Mouse (Mus musculus) intestine, embryonic 16.5 days (tissue): ENCODE data around the gene Tbx21. TPM values are rescaled to one million over a fixed set of nuclear protein-coding genes. Genes with fewer than 3 reads are reported as not detected.

ENCODE experiments used
- ATAC-seq: fragments of 200-750 bp; cut with Nextera tagmentation; 2 replicates; pipeline ENCODE4 v1.8.0; 2017; ENCODE audit warnings: moderate TSS enrichment, moderate library complexity
- H3K27ac ChIP-seq: fragments of 300-500 bp; sonication (generic); 2 replicates; pipeline ENCODE4 v1.5.1; 2014; ENCODE audit warnings: mild to moderate bottlenecking, low read length
- H3K27me3 ChIP-seq: fragments of 300-500 bp; sonication (generic); replicated peaks from 2 replicates; pipeline ENCODE4 v1.6.1; 2014; ENCODE audit warnings: low read length, control low read depth, mixed read lengths; ENCODE audit not compliant: control insufficient read depth, insufficient read depth
- H3K36me3 ChIP-seq: fragments of 300-500 bp; sonication (generic); 2 replicates; pipeline ENCODE4 v1.6.1; 2014; ENCODE audit warnings: low read length, control low read depth; ENCODE audit not compliant: control insufficient read depth, insufficient read depth
- H3K4me1 ChIP-seq: fragments of 300-500 bp; sonication (generic); 2 replicates; pipeline ENCODE4 v1.6.1; 2014; ENCODE audit warnings: low read length, control low read depth, mixed read lengths; ENCODE audit not compliant: control insufficient read depth, insufficient read depth
- H3K4me2 ChIP-seq: fragments of 300-500 bp; sonication (generic); 2 replicates; pipeline ENCODE4 v1.6.1; 2014; ENCODE audit warnings: low read depth, low read length, control low read depth
- H3K4me3 ChIP-seq: fragments of 300-500 bp; sonication (generic); 2 replicates; pipeline ENCODE4 v1.5.1; 2014; ENCODE audit warnings: mild to moderate bottlenecking, low read length
- H3K9ac ChIP-seq: fragments of 300-500 bp; sonication (generic); 2 replicates; pipeline ENCODE4 v1.6.1; 2014; ENCODE audit warnings: low read depth, low read length
- H3K9me3 ChIP-seq: fragments of 300-500 bp; sonication (generic); 2 replicates; pipeline ENCODE4 v1.6.1; 2016; ENCODE audit warnings: low read length, control low read depth; ENCODE audit not compliant: control insufficient read depth
- WGBS: fragments of 180-500 bp; shearing (Covaris S2); extraction: QIAGEN DNeasy Blood & Tissue Kit; methylation state at CpG from one replicate; pipeline ENCODE4 v1.1.7; 2014; 5-methylcytosine and 5-hydroxymethylcytosine counted together
- polyA plus RNA-seq: library from polyadenylated mRNA; unstranded; fragments of >200 nt; fragmentation: Nextera tagmentation; extraction: Ambion mirVana; gene quantifications from 2 replicates; pipeline ENCODE4 v1.2.1, GENCODE M21; 2015

The Tbx21 gene
- polyA plus RNA-seq, 1 experiment from 2014 or later: 0.27 TPM

DNA sequence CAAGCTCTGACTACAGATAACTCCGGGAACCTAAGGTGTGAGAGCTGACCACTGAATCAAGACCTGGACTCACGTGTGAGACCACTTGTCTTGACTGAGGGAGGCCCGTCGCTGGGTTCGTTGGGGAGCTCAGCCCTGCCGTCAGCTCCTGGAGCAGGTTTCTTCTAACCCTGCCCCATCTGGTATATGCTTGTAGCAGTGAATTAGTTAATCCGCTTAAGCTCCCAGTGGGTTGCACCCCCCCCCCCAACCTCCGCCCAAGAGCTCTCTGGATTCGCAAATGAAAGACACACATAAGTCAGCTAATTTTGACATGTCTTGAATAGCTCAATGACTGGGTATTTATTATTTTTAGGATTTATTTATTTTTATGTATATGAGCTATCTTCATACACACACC is 34.8 kb downstream of the Tbx21 start:
- H3K4me1 ChIP-seq: 0 out of 2 replicates have a peak, but pooled peaks cover 4% of the 10 kb centered on the region
- H3K36me3 ChIP-seq: no peaks in the 10 kb centered on the region
- no peak overlapping the region for H3K27ac ChIP-seq
- no peaks in the 10 kb centered on the region for H3K27me3 ChIP-seq
- no peaks in the 10 kb centered on the region for H3K9me3 ChIP-seq
- 36% methylated on average over 9 of the region's 9 CpGs for WGBS
- no peak overlapping the region for H3K4me3 ChIP-seq
- H3K4me2 ChIP-seq: no peak overlapping the region
- ATAC-seq: no peak
- no peak overlapping the region for H3K9ac ChIP-seq

DNA sequence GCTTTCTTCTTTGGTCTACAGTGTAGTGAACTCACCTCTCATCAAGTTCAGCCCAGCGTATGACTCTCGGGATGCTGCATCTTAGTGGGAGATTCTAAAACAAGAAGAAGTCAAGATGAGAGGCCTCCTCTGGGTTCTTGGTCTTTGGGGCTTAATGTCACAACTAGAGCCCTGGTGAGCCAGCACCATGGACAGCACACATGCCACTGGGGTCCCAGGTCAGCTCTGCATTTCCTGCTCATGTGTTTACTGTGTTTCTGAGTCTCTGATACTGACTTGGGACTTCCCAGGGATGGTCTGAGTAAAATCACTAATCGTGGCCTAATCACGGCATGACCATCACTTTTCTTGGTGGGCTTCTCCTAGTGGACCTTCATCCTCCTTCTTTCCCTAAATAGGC is 36.4 kb downstream of the Tbx21 start:
- ATAC-seq: no peak
- H3K9me3 ChIP-seq: no peaks in the 10 kb centered on the region
- H3K4me2 ChIP-seq: no peak overlapping the region
- H3K4me3 ChIP-seq: no peak overlapping the region
- H3K36me3 ChIP-seq: no peaks in the 10 kb centered on the region
- WGBS: 40% methylated on average over 4 of the region's 4 CpGs
- H3K4me1 ChIP-seq: 0 out of 2 replicates have a peak, but pooled peaks cover under 1% of the 10 kb centered on the region
- no peak overlapping the region for H3K9ac ChIP-seq
- no peaks in the 10 kb centered on the region for H3K27me3 ChIP-seq
- no peak overlapping the region for H3K27ac ChIP-seq

- no peaks in the 10 kb centered on the region for H3K36me3 ChIP-seq
- peaks cover 2% of the 10 kb centered on the region; the same call in 1 of the 2 replicates for H3K4me1 ChIP-seq
- WGBS: 70% methylated on average over 8 of the region's 8 CpGs
- ATAC-seq: no peak
- no peak overlapping the region for H3K4me2 ChIP-seq
- H3K9me3 ChIP-seq: no peaks in the 10 kb centered on the region
- no peak overlapping the region for H3K4me3 ChIP-seq
- no peak overlapping the region for H3K27ac ChIP-seq
- H3K9ac ChIP-seq: no peak overlapping the region
- no peaks in the 10 kb centered on the region for H3K27me3 ChIP-seq
These were observed 40.9 kb downstream of the Tbx21 start for GRCm38 (mm10) chr11:97074235-97074634.

DNA sequence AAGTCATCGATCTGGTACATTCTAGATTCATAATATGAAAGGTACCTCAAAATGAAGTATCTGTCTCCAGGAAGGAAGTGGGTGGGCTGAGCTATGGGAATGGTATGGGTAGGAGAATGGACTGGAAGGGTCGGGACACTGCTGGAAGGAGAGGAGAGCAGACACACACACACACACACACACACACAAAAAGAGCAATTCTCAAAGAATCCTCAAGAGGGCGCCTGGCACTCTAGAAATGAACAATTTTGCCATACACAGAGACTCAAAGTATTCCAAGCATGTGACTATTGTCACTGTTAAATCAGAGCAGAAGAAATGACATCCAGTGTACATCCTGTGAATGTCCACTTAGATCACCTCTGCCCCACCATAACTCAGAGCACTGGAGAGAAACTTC is 42.6 kb downstream of the Tbx21 start:
- H3K27me3 ChIP-seq: no peaks in the 10 kb centered on the region
- H3K4me1 ChIP-seq: peaks cover 4% of the 10 kb centered on the region; the same call in 1 of the 2 replicates
- H3K9ac ChIP-seq: no peak overlapping the region
- no peak overlapping the region for H3K4me3 ChIP-seq
- no peak overlapping the region for H3K27ac ChIP-seq
- no peaks in the 10 kb centered on the region for H3K9me3 ChIP-seq
- H3K36me3 ChIP-seq: no peaks in the 10 kb centered on the region; the same call in 1 of the 2 replicates
- no peak for ATAC-seq
- H3K4me2 ChIP-seq: no peak overlapping the region
- 30% methylated on average over 3 of the region's 3 CpGs for WGBS

DNA sequence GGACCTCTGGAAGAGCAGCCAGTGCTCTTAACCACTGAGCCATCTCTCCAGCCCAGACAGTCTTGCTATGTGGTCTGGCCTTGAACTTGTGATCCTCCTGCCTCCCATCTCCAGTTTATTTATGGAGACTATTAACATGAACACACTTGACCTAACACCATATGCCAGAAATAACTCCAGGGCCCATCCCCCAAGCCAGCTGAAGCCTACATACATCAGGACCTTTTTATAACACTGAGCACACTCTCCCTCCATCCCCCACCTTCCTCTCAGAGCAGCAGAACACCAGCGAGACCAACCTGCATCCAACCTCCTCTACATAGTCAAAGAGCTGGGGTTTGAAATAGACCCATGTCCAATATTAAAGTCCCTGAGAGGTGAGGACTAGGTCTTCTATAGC is 44.0 kb downstream of the Tbx21 start:
- WGBS: 54% methylated on average over 1 of the region's 1 CpGs
- no peak overlapping the region for H3K4me2 ChIP-seq
- no peaks in the 10 kb centered on the region for H3K27me3 ChIP-seq
- no peak overlapping the region for H3K4me3 ChIP-seq
- no peaks in the 10 kb centered on the region for H3K9me3 ChIP-seq
- no peaks in the 10 kb centered on the region; the same call in 1 of the 2 replicates for H3K36me3 ChIP-seq
- peaks cover 4% of the 10 kb centered on the region; the same call in 1 of the 2 replicates for H3K4me1 ChIP-seq
- H3K9ac ChIP-seq: no peak overlapping the region
- no peak overlapping the region for H3K27ac ChIP-seq
- no peak for ATAC-seq

DNA sequence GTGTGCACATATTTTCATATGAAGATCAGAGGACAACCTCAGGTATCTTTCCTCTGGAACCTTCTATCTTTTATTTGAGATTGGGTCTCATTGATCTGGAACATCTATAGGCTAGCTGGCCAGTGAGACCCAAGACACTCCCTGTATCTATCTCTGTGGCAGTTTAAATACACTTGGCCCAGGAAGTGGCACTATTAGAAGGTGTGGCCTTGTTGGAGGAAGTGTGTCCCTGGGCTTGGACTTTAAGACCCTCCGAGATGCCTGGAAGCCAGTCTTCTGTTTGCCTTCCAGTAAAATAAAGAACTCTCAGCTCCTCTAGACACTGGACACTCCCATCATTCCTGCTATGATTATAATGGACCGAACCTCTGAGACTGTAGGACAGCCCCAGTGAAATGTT is 45.4 kb downstream of the Tbx21 start:
- Histone ChIP-seq H3K9me3 (no peaks in the 10 kb centered on the region), H3K9ac (no peak overlapping the region), H3K4me2 (no peak overlapping the region), H3K4me1 (peaks cover 4% of the 10 kb centered on the region; the same call in 1 of the 2 replicates), H3K27ac (no peak overlapping the region), H3K36me3 (no peaks in the 10 kb centered on the region; the same call in 1 of the 2 replicates), H3K4me3 (no peak overlapping the region), H3K27me3 (no peaks in the 10 kb centered on the region)
- ATAC-seq: peak; percentile 52; the same call in 1 of the 2 replicates
- 60% methylated on average over 2 of the region's 2 CpGs for WGBS

- Histone ChIP-seq H3K4me2 (no peak overlapping the region), H3K9ac (no peak overlapping the region), H3K27me3 (no peaks in the 10 kb centered on the region), H3K4me3 (no peak overlapping the region), H3K36me3 (no peaks in the 10 kb centered on the region; the same call in 1 of the 2 replicates), H3K4me1 (peaks cover 4% of the 10 kb centered on the region; the same call in 1 of the 2 replicates), H3K27ac (0 out of 2 replicates have a peak overlapping the region, but pooled peaks have one; percentile 1), H3K9me3 (no peaks in the 10 kb centered on the region)
- ATAC-seq: no peak
- 63% methylated on average over 1 of the region's 1 CpGs for whole genome bisulfite sequencing
These were observed 45.8 kb downstream of the Tbx21 start for GRCm38 (mm10) chr11:97069333-97069732.

- peak; percentile 68 for ATAC-seq
- Histone ChIP-seq H3K4me3 (no peak overlapping the region), H3K9me3 (no peaks in the 10 kb centered on the region), H3K27me3 (no peaks in the 10 kb centered on the region), H3K36me3 (no peaks in the 10 kb centered on the region; the same call in 1 of the 2 replicates), H3K27ac (no peak overlapping the region), H3K9ac (no peak overlapping the region), H3K4me1 (peaks cover 7% of the 10 kb centered on the region), H3K4me2 (no peak overlapping the region)
- 51% methylated on average over 22 of the region's 22 CpGs for WGBS
These were observed 48.3 kb downstream of the Tbx21 start for GRCm38 (mm10) chr11:97066656-97067360.

DNA sequence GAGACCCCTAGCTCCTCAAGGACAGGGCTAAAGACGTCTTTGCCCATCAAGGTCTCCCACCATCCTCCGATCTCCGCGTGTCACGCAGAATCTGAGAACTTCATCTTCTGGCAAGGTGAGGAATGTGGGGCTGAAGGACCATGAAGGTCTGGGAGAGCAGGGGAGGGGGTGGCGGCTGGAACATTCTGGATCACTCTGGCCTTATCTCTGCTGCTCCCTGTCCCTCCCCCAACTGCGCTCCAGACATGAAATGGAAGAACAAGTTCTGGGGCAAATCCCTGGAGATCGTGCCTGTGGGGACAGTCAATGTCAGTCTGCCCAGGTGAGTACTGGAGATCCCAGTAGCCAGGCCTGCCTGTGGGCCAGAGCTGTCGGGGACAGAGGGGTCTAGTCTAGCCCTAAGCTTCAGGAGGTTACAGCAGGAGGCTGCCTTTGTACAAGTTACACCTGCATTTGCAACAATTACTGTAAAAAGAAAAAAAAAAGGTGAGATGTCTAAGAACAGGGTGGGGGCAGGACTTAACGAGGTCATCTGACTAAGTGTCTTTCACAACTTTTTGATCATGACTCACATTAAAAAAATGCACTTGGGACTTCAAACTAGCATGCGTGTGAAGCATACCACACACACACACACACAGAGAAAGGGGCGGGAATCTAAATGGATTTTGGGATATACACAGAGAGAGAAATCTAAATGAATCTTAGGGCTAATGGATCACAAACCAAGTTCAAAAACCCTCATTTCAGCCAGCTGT is 49.4 kb downstream of the Tbx21 start:
- H3K9me3 ChIP-seq: no peaks in the 10 kb centered on the region
- ATAC-seq: no peak
- 81% methylated on average over 12 of the region's 12 CpGs for WGBS
- H3K4me3 ChIP-seq: no peak overlapping the region
- H3K27me3 ChIP-seq: no peaks in the 10 kb centered on the region
- no peaks in the 10 kb centered on the region; the same call in 1 of the 2 replicates for H3K36me3 ChIP-seq
- H3K9ac ChIP-seq: no peak overlapping the region
- no peak overlapping the region for H3K27ac ChIP-seq
- no peak overlapping the region for H3K4me2 ChIP-seq
- peaks cover 7% of the 10 kb centered on the region for H3K4me1 ChIP-seq
